Mouse (Mus musculus) lung, postnatal 0 days (tissue): ENCODE data around the gene Camta1.

ENCODE experiments used
- CTCF ChIP-seq: IDR thresholded peaks from 2 replicates; pipeline ENCODE4 v1.5.1; 2016; ENCODE audit warnings: antibody characterized with exemption, mild to moderate bottlenecking
- EP300 ChIP-seq: IDR thresholded peaks from 2 replicates; pipeline ENCODE4 v1.6.1; 2016; ENCODE audit warnings: antibody characterized with exemption, mild to moderate bottlenecking, control low read depth

- no peak for TF ChIP-seq CTCF
- no peak for TF ChIP-seq EP300
Measured at GRCm38 (mm10) chr4:151538446-151539166, 323.1 kb downstream of the Camta1 start.
